Mouse (Mus musculus) liver, postnatal 0 days (tissue): ENCODE measurements around the gene Polr1c. TPM values are rescaled to one million over a fixed set of nuclear protein-coding genes. Genes with fewer than 3 reads are reported as not detected.

Source experiments
- ATAC-seq: fragments of 200-750 bp; cut with Nextera tagmentation; 2 replicates; pipeline ENCODE4 v1.8.0; 2017; ENCODE audit warnings: mild to moderate bottlenecking, moderate library complexity
- DNase-seq: peaks from one replicate; pipeline ENCODE4 v3.0.0-alpha.2; 2016
- H3K27ac ChIP-seq: fragments of 300-500 bp; sonication (generic); 2 replicates; pipeline ENCODE4 v1.5.1; 2014; ENCODE audit warnings: antibody characterized with exemption, moderate library complexity, mild to moderate bottlenecking, low read depth
- H3K27me3 ChIP-seq: fragments of 300-500 bp; sonication (generic); 2 replicates; pipeline ENCODE4 v1.6.1; 2014; ENCODE audit warnings: low read length, control low read depth, mixed read lengths; ENCODE audit not compliant: insufficient read depth
- H3K36me3 ChIP-seq: fragments of 300-500 bp; sonication (generic); replicated peaks from 2 replicates; pipeline ENCODE4 v1.6.1; 2014; ENCODE audit warnings: mild to moderate bottlenecking, control low read depth, low read length, moderate library complexity, mixed read lengths; ENCODE audit not compliant: insufficient read depth
- H3K4me1 ChIP-seq: fragments of 300-500 bp; sonication (generic); 2 replicates; pipeline ENCODE4 v1.6.1; 2014; ENCODE audit warnings: antibody characterized with exemption, mild to moderate bottlenecking, control low read depth; ENCODE audit not compliant: insufficient read depth
- H3K4me2 ChIP-seq: fragments of 300-500 bp; sonication (generic); 2 replicates; pipeline ENCODE4 v1.6.1; 2014; ENCODE audit warnings: low read depth, mild to moderate bottlenecking, low read length, moderate library complexity, mixed read lengths
- H3K4me3 ChIP-seq: fragments of 300-500 bp; sonication (generic); 2 replicates; pipeline ENCODE4 v1.5.1; 2014; ENCODE audit warnings: low read depth, low read length
- H3K9ac ChIP-seq: fragments of 300-500 bp; sonication (generic); replicated peaks from 2 replicates; pipeline ENCODE4 v1.6.1; 2014; ENCODE audit warnings: mild to moderate bottlenecking, moderate library complexity
- H3K9me3 ChIP-seq: fragments of 300-500 bp; sonication (generic); 2 replicates; pipeline ENCODE4 v1.6.1; 2016; ENCODE audit warnings: mild to moderate bottlenecking, control low read depth, low read length, mixed read lengths
- CTCF ChIP-seq: sonication (generic); IDR thresholded peaks from 2 replicates; pipeline ENCODE4 v1.5.1; 2016; ENCODE audit warnings: antibody characterized with exemption, low read depth
- EP300 ChIP-seq: IDR thresholded peaks from 2 replicates; pipeline ENCODE4 v1.6.1; 2016; ENCODE audit warnings: antibody characterized with exemption, low read depth, mild to moderate bottlenecking
- WGBS: fragments of 180-500 bp; shearing (Covaris S2); extraction: QIAGEN DNeasy Blood & Tissue Kit; methylation state at CpG from one replicate; pipeline ENCODE4 v1.1.7; 2014; ENCODE audit not compliant: insufficient replicate concordance; 5-methylcytosine and 5-hydroxymethylcytosine counted together
- polyA plus RNA-seq: library from polyadenylated mRNA; unstranded; fragments of >200 nt; fragmentation: Nextera tagmentation; extraction: Ambion mirVana; gene quantifications from 2 replicates; pipeline ENCODE4 v1.2.1, GENCODE M21; 2015

Gene Polr1c
- polyA plus RNA-seq, 1 experiment from 2014 or later, result 23.9 TPM

- Histone ChIP-seq H3K9ac (no peak overlapping the region), H3K36me3 (peaks cover 42% of the 10 kb centered on the region), H3K4me1 (0 out of 2 replicates have a peak, but pooled peaks cover 3% of the 10 kb centered on the region), H3K4me3 (no peak overlapping the region), H3K9me3 (no peaks in the 10 kb centered on the region), H3K27ac (no peak overlapping the region), H3K27me3 (no peaks in the 10 kb centered on the region), H3K4me2 (no peak overlapping the region)
- 72% methylated on average over 10 of the region's 10 CpGs for WGBS
- no peak for TF ChIP-seq EP300
- no peak for ATAC-seq
- no peak for DNase-seq
These were observed 20.3 kb upstream of the Polr1c start for GRCm38 (mm10) chr17:46268026-46268720.

- Histone ChIP-seq H3K9ac (no peak overlapping the region), H3K4me1 (0 out of 2 replicates have a peak, but pooled peaks cover 3% of the 10 kb centered on the region), H3K27ac (no peak overlapping the region), H3K36me3 (peaks cover 48% of the 10 kb centered on the region), H3K27me3 (no peaks in the 10 kb centered on the region), H3K4me2 (no peak overlapping the region), H3K9me3 (no peaks in the 10 kb centered on the region), H3K4me3 (no peak overlapping the region)
- TF ChIP-seq CTCF (no peak), EP300 (no peak)
- 72% methylated on average over 7 of the region's 7 CpGs for WGBS
- no peak for ATAC-seq
- DNase-seq, result no peak
These were observed 19.7 kb upstream of the Polr1c start for GRCm38 (mm10) chr17:46267511-46267910.

GRCm38 (mm10) chr17:46266986-46267385 lies 19.1 kb upstream of the Polr1c start:
- 79% methylated on average over 6 of the region's 6 CpGs for WGBS
- TF ChIP-seq EP300, result no peak
- TF ChIP-seq CTCF, result no peak
- Histone ChIP-seq H3K9me3 (no peaks in the 10 kb centered on the region), H3K4me3 (no peak overlapping the region), H3K36me3 (peaks cover 52% of the 10 kb centered on the region), H3K9ac (no peak overlapping the region), H3K27ac (no peak overlapping the region), H3K4me1 (0 out of 2 replicates have a peak, but pooled peaks cover 3% of the 10 kb centered on the region), H3K4me2 (no peak overlapping the region), H3K27me3 (no peaks in the 10 kb centered on the region)
- DNase-seq (no peak), ATAC-seq (no peak)

- ATAC-seq, result peak; percentile 69
- 29% methylated on average over 14 of the region's 14 CpGs for WGBS
These were observed 18.2 kb upstream of the Polr1c start for GRCm38 (mm10) chr17:46265918-46266618.

GRCm38 (mm10) chr17:46265502-46265901 lies 17.6 kb upstream of the Polr1c start:
- TF ChIP-seq CTCF, result no peak
- TF ChIP-seq EP300, result no peak
- Histone ChIP-seq H3K4me2 (no peak overlapping the region), H3K9me3 (no peaks in the 10 kb centered on the region), H3K36me3 (peaks cover 51% of the 10 kb centered on the region), H3K4me1 (0 out of 2 replicates have a peak, but pooled peaks cover 3% of the 10 kb centered on the region), H3K27me3 (no peaks in the 10 kb centered on the region), H3K4me3 (no peak overlapping the region), H3K9ac (no peak overlapping the region), H3K27ac (0 out of 2 replicates have a peak overlapping the region, but pooled peaks have one; percentile 30)
- peak; percentile 76 for ATAC-seq
- DNase-seq, result no peak
- 83% methylated on average over 12 of the region's 12 CpGs for WGBS

More at GRCm38 (mm10) chr17:46265918-46266618, 18.2 kb upstream of the Polr1c start:
- H3K9ac ChIP-seq, result peak overlapping the region; percentile 21; the same call in 1 of the 2 replicates
- peaks cover 52% of the 10 kb centered on the region for H3K36me3 ChIP-seq
- TF ChIP-seq CTCF (peak; percentile 88), EP300 (no peak)
- H3K4me3 ChIP-seq, result no peak overlapping the region
- no peaks in the 10 kb centered on the region for H3K27me3 ChIP-seq
- H3K9me3 ChIP-seq, result no peaks in the 10 kb centered on the region
- 0 out of 2 replicates have a peak overlapping the region, but pooled peaks have one; percentile 30 for H3K27ac ChIP-seq
- 0 out of 2 replicates have a peak, but pooled peaks cover 3% of the 10 kb centered on the region for H3K4me1 ChIP-seq
- peak; percentile 82 for DNase-seq
- no peak overlapping the region for H3K4me2 ChIP-seq

- 90% methylated on average over 5 of the region's 5 CpGs for WGBS
- TF ChIP-seq EP300 (no peak), CTCF (no peak)
- no peak overlapping the region for H3K4me2 ChIP-seq
- ATAC-seq (no peak), DNase-seq (no peak)
- H3K4me3 ChIP-seq, result no peak overlapping the region
- H3K27me3 ChIP-seq, result no peaks in the 10 kb centered on the region
- peaks cover 67% of the 10 kb centered on the region for H3K36me3 ChIP-seq
- H3K9ac ChIP-seq, result no peak overlapping the region
- no peaks in the 10 kb centered on the region for H3K9me3 ChIP-seq
- H3K27ac ChIP-seq, result no peak overlapping the region
- H3K4me1 ChIP-seq, result 0 out of 2 replicates have a peak, but pooled peaks cover 3% of the 10 kb centered on the region
These were observed 14.4 kb upstream of the Polr1c start for GRCm38 (mm10) chr17:46262201-46262694.
